Mouse (Mus musculus) testis, adult 2 months (tissue): ENCODE measurements around the gene Pnrc1.

Experiments used
- CTCF ChIP-seq: fragments of 200-500 bp; IDR thresholded peaks from 2 replicates; pipeline ENCODE4 v1.5.1; 2012; ENCODE audit warnings: low read depth, mild to moderate bottlenecking, inconsistent platforms, low read length, moderate library complexity; ENCODE audit not compliant: control insufficient read depth, insufficient read depth, insufficient replicate concordance
- POLR2A ChIP-seq: fragments of 200-500 bp; IDR thresholded peaks from 2 replicates; pipeline ENCODE4 v1.6.1; 2012; ENCODE audit warnings: low read depth, mild to moderate bottlenecking, inconsistent platforms, low read length, moderate library complexity; ENCODE audit not compliant: control insufficient read depth

- TF ChIP-seq CTCF, result no peak
- no peak for TF ChIP-seq POLR2A
Observed at GRCm38 (mm10) chr4:33264979-33265726, 24.8 kb downstream of the Pnrc1 start.
